Mouse (Mus musculus): ENCODE measurements around the gene Naa10.

Naa10 gene

GRCm38 (mm10) chrX:73921823-73922549 lies at the start of gene Naa10, which contains the start of gene Arhgap4:
Gene Naa10 (minus strand): TSS chrX:73921944.
Gene Arhgap4 (minus strand): TSS chrX:73921870.
- ATAC-seq (ENCODE audit: low TSS enrichment) = peak; percentile 97

- ATAC-seq (ENCODE audit: low TSS enrichment) = no peak
These were observed 49.0 kb upstream of the Naa10 start for GRCm38 (mm10) chrX:73970781-73971180.

DNA sequence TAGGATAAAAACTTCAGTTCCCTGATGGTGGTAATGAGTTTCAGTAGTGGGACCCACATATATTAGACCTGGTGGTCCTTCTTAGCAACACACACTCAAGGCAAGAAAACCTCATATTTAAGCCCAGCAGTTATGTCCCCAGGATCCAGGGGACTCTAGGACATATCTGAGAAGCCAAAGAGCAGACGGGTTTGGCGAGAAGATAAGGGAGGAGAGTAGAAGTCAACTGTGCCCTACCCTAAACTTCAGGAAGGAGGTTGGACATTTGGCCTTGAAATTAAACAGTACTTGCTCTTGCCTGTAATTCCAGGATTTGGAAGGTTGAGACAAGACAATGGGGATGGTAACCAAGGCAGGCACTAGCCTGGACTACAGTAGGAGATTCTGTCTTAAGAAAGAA lies 48.0 kb upstream of the Naa10 start:
- no peak for ATAC-seq (ENCODE audit: low TSS enrichment)

- no peak for ATAC-seq (ENCODE audit: low TSS enrichment)
These were observed 47.4 kb upstream of the Naa10 start for GRCm38 (mm10) chrX:73969167-73969566.

DNA sequence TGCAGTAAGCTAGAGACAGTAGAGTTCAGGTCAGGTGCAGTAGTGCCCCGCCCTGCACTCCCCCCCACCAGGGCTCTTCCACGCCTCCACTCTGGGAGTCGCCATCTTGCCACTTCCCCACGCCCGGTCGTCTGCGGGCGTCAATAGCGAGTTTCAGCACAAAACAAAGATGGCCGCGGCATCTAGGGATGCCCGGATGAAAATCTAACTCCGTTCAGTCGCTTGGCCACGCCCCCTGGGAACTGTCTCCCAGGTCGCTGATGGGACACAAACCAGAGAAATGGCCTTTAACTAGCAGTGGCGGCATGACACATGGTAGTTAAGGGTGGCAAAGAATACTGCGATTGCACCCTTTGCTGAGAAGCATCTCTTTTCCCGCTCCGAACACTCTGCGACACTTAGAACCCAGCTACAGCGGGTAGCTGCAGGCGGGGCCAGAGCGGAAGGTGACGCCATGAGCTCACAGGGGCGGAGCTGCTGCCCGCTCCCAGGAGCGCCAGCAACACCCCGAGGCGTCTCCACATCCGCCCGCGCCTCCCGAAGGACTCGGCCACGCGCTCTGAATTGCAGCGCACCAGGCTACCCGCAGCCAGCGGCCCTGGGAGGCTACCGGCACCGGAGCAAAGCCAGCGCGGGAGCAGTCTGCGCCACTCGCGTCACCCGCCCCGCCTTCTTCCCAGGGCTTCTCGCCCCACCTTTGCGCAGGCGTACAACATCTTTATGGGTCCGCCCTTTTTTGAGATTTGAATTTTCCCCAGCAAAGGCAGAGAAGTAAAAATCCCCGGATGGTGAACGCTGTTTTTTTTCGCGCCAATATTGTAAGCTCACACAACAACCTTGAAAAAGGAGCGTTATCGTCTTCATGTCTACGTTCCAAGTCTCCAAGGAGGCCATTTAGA lies 45.7 kb upstream of the Naa10 start:
- ATAC-seq (ENCODE audit: low TSS enrichment) = peak; percentile 79

DNA sequence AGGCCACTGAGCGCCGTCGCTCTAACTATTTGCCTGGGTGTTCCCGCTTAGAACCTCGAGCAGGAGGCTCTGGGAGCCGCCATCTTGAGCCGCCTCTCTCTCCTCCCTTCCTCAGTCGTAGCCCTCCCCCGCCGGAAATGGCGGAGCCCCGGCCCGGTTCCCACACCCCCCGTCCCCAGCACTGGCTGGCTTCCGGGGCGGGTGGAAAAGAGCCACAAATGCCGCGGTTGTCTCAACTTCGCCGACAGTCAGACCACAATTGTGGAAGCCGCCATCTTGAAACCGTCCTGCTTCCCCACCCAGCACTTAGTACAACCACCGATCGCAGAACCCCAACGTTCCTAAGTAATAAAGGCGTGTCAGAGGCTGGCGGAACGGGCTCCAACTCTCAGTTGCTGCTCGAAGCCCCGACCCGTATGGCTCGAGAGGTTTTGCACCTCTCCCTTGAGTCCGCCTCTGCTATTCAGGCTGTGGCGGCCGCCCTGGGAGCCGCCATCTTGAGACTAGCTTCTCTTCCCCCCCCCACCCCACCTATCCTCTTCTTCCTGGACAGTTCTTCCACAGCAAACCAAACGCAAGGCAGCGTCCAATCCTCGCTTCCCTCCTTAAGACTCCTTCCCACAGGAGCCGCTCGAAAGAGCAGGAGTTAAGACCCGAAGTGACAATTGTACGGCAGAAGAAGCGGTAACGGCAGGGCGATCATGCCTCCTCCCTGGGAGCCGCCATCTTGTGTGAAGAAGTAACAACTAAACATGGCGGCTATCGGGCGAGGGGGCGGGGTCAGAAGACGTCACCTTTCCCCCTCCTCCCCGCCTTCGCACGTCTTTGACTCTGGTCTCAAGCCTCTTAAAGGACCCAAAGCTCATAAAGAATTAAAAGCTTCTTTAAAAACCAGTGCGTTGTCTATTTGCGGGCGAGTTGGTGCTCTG lies 44.8 kb upstream of the Naa10 start, which contains the start of gene Hcfc1:
TSS of gene Hcfc1 (minus strand) at position 110 of the 929 bp plus-strand sequence.
- peak; percentile 54 for ATAC-seq (ENCODE audit: low TSS enrichment)

GRCm38 (mm10) chrX:73965307-73965706 lies 43.6 kb upstream of the Naa10 start:
- no peak for ATAC-seq (ENCODE audit: low TSS enrichment)

- ATAC-seq (ENCODE audit: low TSS enrichment) = no peak
These were observed 42.6 kb upstream of the Naa10 start for GRCm38 (mm10) chrX:73964363-73964762.

DNA sequence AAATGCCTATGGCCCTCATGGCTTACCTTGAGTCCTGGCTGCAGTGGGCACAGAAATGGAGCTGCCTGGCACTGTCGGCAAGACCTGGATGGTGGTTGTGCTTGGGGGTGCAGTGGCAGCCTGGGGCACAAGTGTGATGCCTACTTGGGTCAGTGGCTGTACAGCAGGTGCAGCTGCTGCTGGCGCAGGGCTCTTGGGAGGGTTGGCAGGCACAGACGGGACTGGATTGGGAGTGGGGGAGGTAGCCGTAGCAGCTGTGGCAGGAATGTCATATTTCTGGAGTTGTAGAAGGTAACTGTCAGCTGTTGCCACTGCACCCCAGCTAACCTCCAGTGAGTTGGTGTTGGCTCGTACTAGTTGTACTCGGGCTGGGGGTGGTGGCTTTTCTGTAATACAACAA lies 33.2 kb upstream of the Naa10 start:
- ATAC-seq (ENCODE audit: low TSS enrichment) = no peak

GRCm38 (mm10) chrX:73952603-73953002 lies 30.9 kb upstream of the Naa10 start:
- ATAC-seq (ENCODE audit: low TSS enrichment) = no peak

GRCm38 (mm10) chrX:73949341-73949740 lies 27.6 kb upstream of the Naa10 start:
- no peak for ATAC-seq (ENCODE audit: low TSS enrichment)

DNA sequence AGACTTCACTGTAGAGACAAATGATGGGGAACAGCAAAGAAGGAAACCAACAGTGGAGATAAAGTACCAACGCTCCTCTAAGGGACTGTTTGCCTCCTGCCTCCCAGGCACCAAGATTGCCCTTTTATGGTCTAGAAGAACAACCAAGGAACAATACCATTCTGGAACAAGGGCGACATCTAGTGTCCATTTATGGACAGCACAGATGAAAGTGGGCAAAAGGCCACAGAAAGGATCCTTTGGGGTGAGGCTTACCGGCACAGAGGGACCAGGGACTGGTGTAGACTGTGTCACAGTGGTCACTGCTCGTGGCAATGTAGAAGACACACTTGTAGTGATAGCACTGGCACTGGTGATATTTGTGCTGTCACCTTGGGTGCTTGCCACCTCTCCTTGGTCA lies 26.9 kb upstream of the Naa10 start:
- peak; percentile 78 for ATAC-seq (ENCODE audit: low TSS enrichment)

GRCm38 (mm10) chrX:73946896-73947295 lies 25.2 kb upstream of the Naa10 start:
- ATAC-seq (ENCODE audit: low TSS enrichment) = no peak

DNA sequence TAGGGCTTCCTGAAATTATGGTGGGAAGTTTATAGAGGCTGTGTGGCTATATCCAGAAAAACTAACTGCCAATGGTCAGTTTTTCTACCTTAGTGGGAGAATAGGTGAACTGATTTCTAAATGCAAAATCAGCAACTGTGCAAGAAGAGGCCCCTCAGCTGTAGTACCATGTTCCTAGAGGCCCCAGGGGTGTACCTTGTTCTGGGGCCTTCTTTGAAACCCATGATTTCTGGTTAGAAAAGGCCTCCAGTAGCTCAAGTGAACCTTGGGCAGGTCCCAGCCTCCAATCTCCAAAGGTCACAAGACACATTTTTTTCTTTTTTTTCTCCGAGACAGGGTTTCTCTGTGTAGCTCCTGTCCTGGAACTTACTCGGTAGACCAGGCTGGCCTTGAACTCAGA lies 20.6 kb upstream of the Naa10 start:
- ATAC-seq (ENCODE audit: low TSS enrichment) = no peak

GRCm38 (mm10) chrX:73941860-73942259 lies 20.1 kb upstream of the Naa10 start:
- ATAC-seq (ENCODE audit: low TSS enrichment) = no peak

- ATAC-seq (ENCODE audit: low TSS enrichment) = no peak
These were observed 10.1 kb upstream of the Naa10 start for GRCm38 (mm10) chrX:73931871-73932270.

DNA sequence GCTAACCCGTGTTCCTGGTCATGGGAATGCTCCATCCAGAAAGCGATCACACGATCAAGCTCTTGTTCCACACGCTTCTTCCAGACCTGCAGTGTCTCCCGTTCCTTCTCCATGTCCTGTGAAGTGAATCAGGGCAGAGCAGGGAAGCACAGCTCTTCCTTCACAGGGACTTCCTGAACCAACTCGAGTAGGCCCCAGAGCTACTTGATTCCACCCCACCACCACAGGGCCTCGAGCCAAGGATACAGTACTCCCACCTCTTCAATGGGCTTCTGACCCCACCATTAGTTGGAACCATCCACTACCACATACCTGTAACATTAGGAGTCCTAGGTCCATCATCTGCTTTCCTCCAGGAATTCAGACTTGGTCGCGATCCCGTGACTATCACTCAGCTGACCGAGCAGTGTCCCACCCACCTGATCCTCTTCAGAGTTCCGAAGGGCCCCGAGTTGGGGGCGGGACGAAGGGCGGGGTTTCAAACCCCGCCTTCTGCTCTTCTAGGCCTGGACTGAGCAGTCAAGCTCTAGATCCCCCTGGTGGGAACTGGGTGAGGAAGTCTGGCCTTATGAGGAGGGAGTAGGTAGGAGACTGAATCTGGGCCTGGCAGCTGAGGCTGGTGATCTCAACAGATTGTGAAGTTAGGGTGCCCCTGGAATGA lies 8.8 kb upstream of the Naa10 start, which contains the start of gene Renbp:
TSS of gene Renbp (minus strand) at position 449 of the 661 bp plus-strand sequence.
- ATAC-seq (ENCODE audit: low TSS enrichment) = no peak

- ATAC-seq (ENCODE audit: low TSS enrichment) = no peak
These were observed 772 bp upstream of the Naa10 start for GRCm38 (mm10) chrX:73922550-73922882.

DNA sequence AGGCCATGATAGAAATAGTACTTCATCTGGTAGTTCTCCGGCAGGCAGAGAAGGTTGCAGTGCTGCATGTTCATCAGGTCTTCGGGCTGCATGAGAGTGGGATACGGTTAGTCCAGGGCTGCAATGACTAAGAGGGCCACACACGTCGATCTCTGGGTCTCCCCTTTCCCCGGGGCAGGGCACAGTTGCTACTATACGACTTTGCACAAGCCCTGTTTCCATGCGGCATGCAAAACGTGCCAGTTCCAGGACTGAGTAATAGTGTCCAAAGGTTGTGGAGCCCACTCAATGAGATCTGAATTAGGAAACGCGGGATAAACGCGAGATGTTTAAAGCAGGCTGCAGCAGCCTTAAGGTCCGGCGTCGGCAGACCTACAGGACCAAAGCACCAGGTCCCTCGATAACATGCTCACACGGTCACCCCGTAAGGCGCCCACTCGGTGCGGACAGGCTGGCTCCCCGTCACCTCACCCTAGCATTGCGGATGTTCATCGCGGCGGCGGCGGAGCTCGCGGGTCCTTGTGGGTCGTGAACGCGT lies 390 bp downstream of the Naa10 start:
- peak; percentile 48; the same call in 1 of the 2 replicates for ATAC-seq (ENCODE audit: low TSS enrichment)

GRCm38 (mm10) chrX:73918631-73919030 lies 3.1 kb downstream of the Naa10 start:
- ATAC-seq (ENCODE audit: low TSS enrichment) = no peak

- ATAC-seq (ENCODE audit: low TSS enrichment) = no peak
These were observed 4.8 kb downstream of the Naa10 start for GRCm38 (mm10) chrX:73916945-73917344.

Measured in frontal cortex, adult (tissue).